Mouse (Mus musculus): ENCODE measurements around the gene Dhx37.

Dhx37 gene

GRCm38 (mm10) chr5:125433793-125434337 is at the start of gene Dhx37:
Gene Dhx37 (minus strand): TSS chr5:125434121.
- peak; percentile 94 for DNase-seq (ENCODE audit: extremely low read depth, insufficient read length, low spot score)

GRCm38 (mm10) chr5:125482474-125482873 is 48.6 kb upstream of the Dhx37 start:
- no peak for DNase-seq (ENCODE audit: extremely low read depth, insufficient read length, low spot score)

GRCm38 (mm10) chr5:125480434-125481231 is 46.7 kb upstream of the Dhx37 start:
- no peak for DNase-seq (ENCODE audit: extremely low read depth, insufficient read length, low spot score)

GRCm38 (mm10) chr5:125479376-125479775 is 45.5 kb upstream of the Dhx37 start:
- no peak for DNase-seq (ENCODE audit: extremely low read depth, insufficient read length, low spot score)

- no peak for DNase-seq (ENCODE audit: extremely low read depth, insufficient read length, low spot score)
Measured at GRCm38 (mm10) chr5:125478037-125478436, 44.1 kb upstream of the Dhx37 start.

- DNase-seq (ENCODE audit: extremely low read depth, insufficient read length, low spot score) = no peak
Measured at GRCm38 (mm10) chr5:125477533-125477932, 43.6 kb upstream of the Dhx37 start.

DNA sequence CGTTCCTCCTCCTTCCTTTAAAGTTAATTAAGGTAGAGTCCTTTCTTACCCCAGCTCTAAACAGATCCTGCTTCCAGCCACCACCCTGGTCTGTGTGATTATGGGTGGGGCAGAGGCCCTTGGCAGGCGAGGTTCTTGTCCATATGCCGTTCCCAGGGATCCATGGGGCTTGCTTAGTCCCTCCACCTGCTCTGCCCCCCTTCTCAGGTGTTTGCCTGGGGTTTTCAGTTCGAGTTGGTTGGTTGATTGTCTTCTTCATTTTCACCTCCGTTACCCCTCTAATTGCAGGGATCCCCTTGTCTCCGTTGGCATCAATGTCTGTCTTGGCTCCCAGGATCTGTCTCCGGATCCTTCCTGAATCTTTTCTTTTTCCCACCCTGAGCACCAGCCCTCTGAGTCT is 42.9 kb upstream of the Dhx37 start:
- DNase-seq (ENCODE audit: extremely low read depth, insufficient read length, low spot score) = no peak

DNA sequence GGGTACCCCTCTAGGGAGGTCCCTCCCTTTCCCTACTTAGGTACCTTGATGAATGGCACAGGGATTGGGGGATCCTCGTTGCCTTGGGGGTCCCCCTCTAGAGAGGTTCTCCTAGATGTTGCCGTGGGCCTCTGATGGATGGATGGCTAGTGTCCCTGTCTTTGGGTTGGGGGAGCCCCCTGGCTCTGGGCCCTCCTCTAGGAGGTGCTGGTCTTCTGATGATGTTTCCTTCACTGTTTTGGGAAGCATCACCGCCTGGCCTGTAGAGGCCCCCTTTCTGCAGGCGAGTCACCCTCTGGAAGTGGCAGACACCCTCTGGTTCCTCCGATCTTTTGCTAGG is 42.3 kb upstream of the Dhx37 start:
- no peak for DNase-seq (ENCODE audit: extremely low read depth, insufficient read length, low spot score)

DNA sequence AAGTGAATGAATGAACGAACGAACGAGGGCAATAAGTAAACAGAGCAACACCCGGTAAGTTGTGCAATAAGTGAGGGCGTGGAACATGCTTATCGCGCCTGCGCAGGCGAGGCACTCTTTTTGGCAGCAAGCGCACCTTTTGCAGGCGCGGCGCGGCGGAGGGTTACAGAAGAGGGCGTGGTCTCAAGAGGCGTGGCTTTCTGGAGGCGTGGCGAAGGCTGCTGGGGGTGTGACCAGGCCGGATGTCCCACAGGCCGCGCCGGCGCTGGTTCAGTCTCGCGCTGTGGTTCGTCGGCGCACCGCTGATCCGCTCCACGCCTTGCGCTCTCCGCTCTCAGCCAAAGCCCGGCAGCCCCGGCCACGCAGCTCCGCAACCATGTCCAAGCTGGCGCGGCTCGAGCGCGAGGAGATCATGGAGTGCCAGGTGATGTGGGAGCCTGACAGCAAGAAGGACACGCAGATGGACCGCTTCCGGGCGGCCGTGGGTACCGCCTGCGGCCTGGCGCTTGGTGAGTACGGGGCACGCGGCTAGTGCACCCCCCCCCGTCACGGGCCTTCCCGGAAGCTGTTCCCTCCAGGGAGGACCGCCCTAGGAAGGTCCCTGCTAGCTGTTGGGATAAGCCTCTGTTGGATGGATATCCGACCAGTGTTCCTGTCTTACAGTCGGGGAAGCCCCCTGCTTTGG is 41.8 kb upstream of the Dhx37 start, which contains the start of gene Aacs:
Gene Aacs (plus strand): TSS at position 214 of the 685 bp plus-strand sequence.
- DNase-seq (ENCODE audit: extremely low read depth, insufficient read length, low spot score) = peak; percentile 99

DNA sequence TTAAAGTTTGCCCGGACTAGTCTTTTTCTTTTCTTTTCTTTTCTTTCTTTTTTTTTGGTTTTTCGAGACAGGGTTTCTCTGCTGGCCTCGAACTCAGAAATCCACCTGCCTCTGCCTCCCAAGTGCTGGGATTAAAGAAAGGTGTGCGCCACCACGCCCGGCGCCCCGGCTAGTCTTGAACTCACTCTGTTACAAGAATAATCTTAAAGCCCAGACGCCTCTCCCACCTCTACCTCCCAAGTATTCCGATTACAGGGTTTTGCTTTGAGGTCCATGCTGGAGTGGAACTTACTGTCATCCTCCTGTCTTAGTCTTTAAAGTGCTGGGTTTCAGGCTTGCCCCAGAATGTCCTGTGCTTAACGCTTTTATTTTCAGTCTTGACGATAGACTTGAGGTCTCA is 41.1 kb upstream of the Dhx37 start:
- DNase-seq (ENCODE audit: extremely low read depth, insufficient read length, low spot score) = no peak

GRCm38 (mm10) chr5:125472796-125473475 is 39.0 kb upstream of the Dhx37 start:
- DNase-seq (ENCODE audit: extremely low read depth, insufficient read length, low spot score) = no peak

DNA sequence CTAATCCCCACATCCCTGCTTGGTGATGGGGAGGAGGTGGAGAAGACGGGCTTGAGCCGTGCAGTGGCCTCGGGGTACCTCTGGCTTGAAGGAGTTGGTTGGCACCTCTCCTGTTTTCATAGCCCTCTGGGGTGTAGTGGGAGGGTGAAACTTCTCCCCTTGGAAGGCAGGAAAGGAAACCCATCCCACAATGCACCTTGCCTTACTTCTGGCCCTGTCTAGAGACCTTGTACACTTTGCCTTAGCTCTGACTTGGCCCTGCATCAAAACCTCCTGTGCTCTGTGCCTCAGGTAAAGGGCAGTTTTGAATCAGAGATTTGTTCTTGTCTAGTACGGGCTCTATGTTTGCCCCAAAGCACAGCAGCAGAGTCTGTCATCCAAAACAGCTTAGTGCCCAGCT is 36.8 kb upstream of the Dhx37 start:
- no peak for DNase-seq (ENCODE audit: extremely low read depth, insufficient read length, low spot score)

GRCm38 (mm10) chr5:125467261-125467660 is 33.3 kb upstream of the Dhx37 start:
- no peak for DNase-seq (ENCODE audit: extremely low read depth, insufficient read length, low spot score)

- no peak for DNase-seq (ENCODE audit: extremely low read depth, insufficient read length, low spot score)
Measured at GRCm38 (mm10) chr5:125466483-125466882, 32.6 kb upstream of the Dhx37 start.

DNA sequence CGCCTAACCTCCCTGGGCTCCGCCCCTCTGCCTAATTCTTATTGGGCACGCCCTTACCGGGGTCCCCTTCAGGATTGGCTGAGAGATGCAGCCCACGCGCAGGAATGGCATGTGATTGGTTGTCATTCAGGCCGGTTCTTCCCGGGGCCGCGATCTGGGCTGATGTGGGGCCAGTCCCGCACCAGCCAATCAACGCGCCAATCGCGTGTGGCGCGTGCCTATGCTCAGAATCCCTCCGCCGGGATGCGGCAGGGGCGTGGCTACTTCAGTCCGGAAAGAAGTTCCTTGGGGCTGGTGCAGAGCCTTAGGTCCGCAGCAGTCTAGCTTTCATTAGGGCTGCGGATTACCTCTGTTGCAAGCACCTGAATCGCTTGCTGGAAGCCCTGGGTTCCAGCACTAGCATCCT is 31.8 kb upstream of the Dhx37 start:
- DNase-seq (ENCODE audit: extremely low read depth, insufficient read length, low spot score) = peak; percentile 99

- DNase-seq (ENCODE audit: extremely low read depth, insufficient read length, low spot score) = no peak
Measured at GRCm38 (mm10) chr5:125465192-125465591, 31.3 kb upstream of the Dhx37 start.

DNA sequence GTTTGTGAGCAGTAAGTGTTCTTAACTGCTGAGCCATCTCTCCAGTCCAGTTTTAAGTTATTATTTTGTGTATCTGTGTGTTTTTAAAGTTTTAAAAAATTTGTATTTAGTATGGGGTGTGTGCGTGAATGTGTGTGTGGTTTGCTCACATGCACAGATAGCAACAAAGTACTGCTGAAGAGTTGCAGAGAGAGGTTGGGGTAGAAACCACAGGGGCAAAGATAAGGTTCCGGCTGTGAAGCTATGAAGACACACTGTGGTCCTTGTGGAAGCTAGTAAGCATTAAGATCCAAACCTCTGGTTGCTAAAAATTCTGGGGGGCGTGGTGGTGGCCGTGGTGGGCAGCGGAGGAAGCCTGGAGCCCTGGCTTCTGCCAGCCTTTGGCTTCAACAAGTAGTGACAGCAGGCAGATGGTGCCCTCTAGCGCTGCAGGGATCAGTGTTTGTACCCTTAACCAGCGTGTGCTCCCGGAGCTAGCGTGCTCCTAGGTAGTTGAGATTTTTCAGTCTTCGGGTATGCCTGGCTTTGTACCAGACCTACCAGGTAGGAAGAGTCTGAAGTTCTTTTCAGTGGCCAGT is 28.0 kb upstream of the Dhx37 start:
- DNase-seq (ENCODE audit: extremely low read depth, insufficient read length, low spot score) = no peak

DNA sequence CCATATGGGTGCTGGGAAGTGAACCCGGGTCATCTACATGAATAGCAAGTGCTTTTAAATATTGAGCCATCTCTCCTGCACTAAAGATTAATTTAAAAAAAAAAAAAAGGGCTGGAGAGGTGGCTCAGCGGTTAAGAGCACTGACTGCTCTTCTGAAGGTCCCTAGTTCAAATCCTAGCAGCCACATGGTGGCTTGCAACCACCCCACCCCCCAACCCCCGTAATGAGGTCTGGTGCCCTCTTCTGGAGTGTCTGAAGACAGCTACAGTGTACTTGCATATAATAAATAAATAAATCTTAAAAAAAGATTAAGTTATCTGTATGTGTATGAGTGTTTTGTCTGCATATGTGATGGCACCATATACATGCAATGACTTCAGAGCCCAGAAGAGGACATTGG is 26.7 kb upstream of the Dhx37 start:
- DNase-seq (ENCODE audit: extremely low read depth, insufficient read length, low spot score) = no peak

- no peak for DNase-seq (ENCODE audit: extremely low read depth, insufficient read length, low spot score)
Measured at GRCm38 (mm10) chr5:125457538-125457937, 23.6 kb upstream of the Dhx37 start.

DNA sequence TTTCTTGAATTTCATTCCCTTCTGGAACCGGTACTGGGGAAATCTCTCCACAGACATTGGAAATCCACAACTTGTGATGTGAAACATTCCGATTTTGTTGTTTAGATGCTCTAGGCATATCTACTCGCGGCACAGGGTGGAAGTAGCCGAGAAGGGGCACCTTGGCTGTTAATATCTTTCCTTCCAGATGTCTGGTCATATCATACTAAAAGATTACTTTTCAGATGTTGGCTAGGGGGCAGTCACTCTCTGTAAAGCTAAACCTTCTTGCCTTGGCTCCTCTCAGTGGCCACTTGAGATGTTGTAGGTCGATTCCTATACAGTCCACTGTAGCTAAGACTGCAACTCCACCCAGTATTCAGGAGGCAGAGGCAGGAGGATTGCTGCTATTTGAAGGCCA is 22.2 kb upstream of the Dhx37 start:
- no peak for DNase-seq (ENCODE audit: extremely low read depth, insufficient read length, low spot score)

DNA sequence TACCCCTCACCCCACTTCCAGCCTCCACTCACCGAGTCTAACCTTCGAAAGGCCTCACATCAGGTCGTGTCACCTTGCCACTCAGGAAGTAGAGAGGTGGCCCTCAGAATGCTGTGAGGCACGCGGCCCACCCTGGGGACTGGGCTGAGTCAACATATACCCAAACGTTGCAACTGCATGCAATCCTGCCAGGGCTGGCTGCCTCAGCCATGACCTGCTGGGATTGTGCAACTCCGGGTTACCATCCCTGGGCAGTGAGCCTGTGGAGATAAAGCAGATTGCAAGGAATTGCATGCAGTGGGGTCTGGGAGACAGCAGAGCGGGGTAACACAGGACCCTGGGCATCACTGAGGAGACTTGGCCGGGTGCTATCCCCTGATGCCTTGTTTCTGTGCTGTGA is 18.7 kb upstream of the Dhx37 start:
- DNase-seq (ENCODE audit: extremely low read depth, insufficient read length, low spot score) = no peak

Measured in 3134 (cell line).